Mouse (Mus musculus) G1E (cell line): Measurements from ENCODE around the gene Zpbp.

Experiments
- CTCF ChIP-seq: IDR thresholded peaks from 2 replicates; pipeline ENCODE4 v1.5.1; 2012; ENCODE audit warnings: low read depth, low read length, inconsistent platforms, mixed read lengths
- GATA1 ChIP-seq: IDR thresholded peaks from 2 replicates; pipeline ENCODE4 v1.6.1; 2012; ENCODE audit warnings: borderline replicate concordance, low read length, inconsistent platforms, mixed read lengths
- GATA2 ChIP-seq: IDR thresholded peaks from 2 replicates; pipeline ENCODE4 v1.6.1; 2012; ENCODE audit warnings: low read depth, low read length, inconsistent platforms, borderline replicate concordance
- POLR2AphosphoS5 ChIP-seq: IDR thresholded peaks from 2 replicates; pipeline ENCODE4 v1.6.1; 2012; ENCODE audit warnings: low read depth, low read length, inconsistent platforms; ENCODE audit not compliant: insufficient replicate concordance
- TAL1 ChIP-seq: conservative IDR thresholded peaks from 2 replicates; pipeline ENCODE4 v1.6.1; 2012; ENCODE audit warnings: low read depth, low read length, inconsistent platforms, mixed read lengths

DNA sequence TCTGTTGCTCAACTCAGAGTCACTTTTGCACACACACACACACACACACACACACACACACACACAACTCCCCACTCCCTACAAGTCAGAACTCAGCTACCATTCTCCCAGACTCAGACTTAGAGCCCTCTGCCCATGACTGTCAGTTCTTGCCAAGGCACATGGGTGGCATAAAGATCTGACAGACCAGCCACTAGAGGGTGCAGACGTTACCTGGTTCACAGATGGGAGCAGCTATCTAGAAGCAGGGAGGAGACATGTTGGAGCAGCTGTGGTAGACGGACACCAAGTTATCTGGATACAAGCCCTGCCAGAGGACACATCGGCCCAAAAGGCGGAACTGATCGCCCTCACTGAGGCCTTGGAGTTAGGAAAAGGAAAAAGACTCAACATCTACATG is 67.5 kb downstream of the Zpbp start:
- TF ChIP-seq CTCF: no peak
- no peak for TF ChIP-seq GATA1
- TF ChIP-seq TAL1: no peak
- TF ChIP-seq POLR2AphosphoS5: no peak
- TF ChIP-seq GATA2: no peak
